Mouse (Mus musculus): ENCODE measurements at regions not wholly inside any gene's neighbourhood (a gene's known extent, or its start where the extent isn't known, plus 50 kb on each side); places are given as distances from the start of the nearest gene placed in this dataset.
"Not testable (repeated sequence)": the region's sequence is repeated elsewhere in the genome, so short reads cannot be mapped to it uniquely, and the experiment has no call there.

DNA sequence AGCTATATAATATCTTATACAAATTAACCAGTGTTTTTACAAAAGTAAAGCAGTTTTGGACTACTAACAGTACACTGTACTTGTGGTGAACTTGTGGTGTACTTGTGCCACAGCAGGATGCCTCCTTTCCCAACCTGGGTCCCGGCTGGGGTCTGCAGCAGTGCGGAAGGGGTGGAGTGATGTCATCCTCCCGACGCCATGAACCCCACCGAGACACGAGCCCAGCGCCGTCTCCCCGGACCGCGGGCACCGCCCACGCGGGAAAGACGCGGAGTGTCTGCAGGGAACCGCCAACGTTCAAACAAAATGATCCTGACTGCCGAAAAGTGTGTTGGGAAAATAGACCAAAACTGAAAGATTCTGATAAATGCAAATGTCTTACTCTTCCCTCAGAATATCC, 62.6 kb downstream of the Dynlt1b start:
- TF ChIP-seq CTCF, EP300 (IDR thresholded peaks at IDR 0.05; ENCODE audit: low read depth): not testable (repeated sequence)
